Mouse (Mus musculus) stomach, postnatal 0 days (tissue): ENCODE results near the gene Zbtb5. TPM values are rescaled to one million over a fixed set of nuclear protein-coding genes. Genes with fewer than 3 reads are reported as not detected.

Experiments used
- ATAC-seq: fragments of 200-750 bp; cut with Nextera tagmentation; 2 replicates; pipeline ENCODE4 v1.8.0; 2017; ENCODE audit not compliant: low FRiP score, low TSS enrichment
- DNase-seq: peaks from one replicate; pipeline ENCODE4 v3.0.0-alpha.2; 2016; ENCODE audit warnings: low spot score
- H3K27ac ChIP-seq: fragments of 300-500 bp; sonication (generic); replicated peaks from 2 replicates; pipeline ENCODE4 v1.5.1; 2014; ENCODE audit warnings: mild to moderate bottlenecking, control low read depth
- H3K27me3 ChIP-seq: fragments of 300-500 bp; sonication (generic); 2 replicates; pipeline ENCODE4 v1.6.1; 2014; ENCODE audit warnings: low read length; ENCODE audit not compliant: control insufficient read depth, insufficient read depth
- H3K36me3 ChIP-seq: fragments of 300-500 bp; sonication (generic); 2 replicates; pipeline ENCODE4 v1.6.1; 2014; ENCODE audit warnings: low read length, mixed read lengths; ENCODE audit not compliant: control insufficient read depth, insufficient read depth
- H3K4me1 ChIP-seq: fragments of 300-500 bp; sonication (generic); replicated peaks from 2 replicates; pipeline ENCODE4 v1.6.1; 2014; ENCODE audit warnings: antibody characterized with exemption; ENCODE audit not compliant: control insufficient read depth, insufficient read depth
- H3K4me2 ChIP-seq: fragments of 300-500 bp; sonication (generic); replicated peaks from 2 replicates; pipeline ENCODE4 v1.6.1; 2014; ENCODE audit warnings: low read depth, mild to moderate bottlenecking, control low read depth, moderate library complexity
- H3K4me3 ChIP-seq: fragments of 300-500 bp; sonication (generic); 2 replicates; pipeline ENCODE4 v1.5.1; 2014; ENCODE audit warnings: low read depth, low read length, control low read depth
- H3K9ac ChIP-seq: fragments of 300-500 bp; sonication (generic); 2 replicates; pipeline ENCODE4 v1.6.1; 2014; ENCODE audit warnings: mild to moderate bottlenecking, low read length, control low read depth, mixed read lengths
- H3K9me3 ChIP-seq: fragments of 300-500 bp; sonication (generic); 2 replicates; pipeline ENCODE4 v1.6.1; 2016; ENCODE audit warnings: low read length; ENCODE audit not compliant: control insufficient read depth
- CTCF ChIP-seq: IDR thresholded peaks from 2 replicates; pipeline ENCODE4 v1.5.1; 2016; ENCODE audit warnings: antibody characterized with exemption, low read depth, mild to moderate bottlenecking, moderate library complexity
- EP300 ChIP-seq: optimal IDR thresholded peaks from 2 replicates; pipeline ENCODE3; 2016; ENCODE audit warnings: antibody characterized with exemption
- WGBS: fragments of 180-500 bp; shearing (Covaris S2); extraction: QIAGEN DNeasy Blood & Tissue Kit; methylation state at CpG from one replicate; pipeline ENCODE4 v1.1.7; 2014; 5-methylcytosine and 5-hydroxymethylcytosine counted together
- polyA plus RNA-seq: library from polyadenylated mRNA; unstranded; fragments of >200 nt; fragmentation: Nextera tagmentation; extraction: Ambion mirVana; gene quantifications from 2 replicates; pipeline ENCODE4 v1.2.1, GENCODE M21; 2015

Zbtb5 gene
- polyA plus RNA-seq, 1 experiment from 2014 or later: 9.7 TPM

DNA sequence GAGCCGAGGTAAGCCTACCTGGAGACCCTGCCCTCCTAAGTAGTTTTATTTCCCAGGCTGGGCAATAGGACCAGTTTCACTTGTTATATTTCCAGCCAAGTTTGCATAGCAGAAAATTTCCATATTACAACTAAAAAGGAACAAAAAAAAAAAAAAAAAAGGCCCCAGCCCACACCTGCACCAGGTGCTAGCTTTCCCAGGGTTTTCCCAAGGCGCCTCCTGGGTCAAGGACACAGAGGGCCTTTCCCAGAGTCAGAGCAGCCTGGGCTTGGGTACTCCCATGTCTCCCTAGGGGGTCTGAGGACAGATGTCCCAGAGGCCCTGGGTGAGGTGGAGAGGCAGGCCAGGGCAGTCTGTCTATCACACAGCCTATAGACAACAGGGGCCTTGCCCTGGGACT, 47.0 kb downstream of the Zbtb5 start:
- ATAC-seq: no peak
- Histone ChIP-seq H3K4me1 (no peaks in the 10 kb centered on the region), H3K27ac (no peak overlapping the region), H3K9me3 (no peaks in the 10 kb centered on the region), H3K4me3 (no peak overlapping the region), H3K4me2 (no peak overlapping the region), H3K9ac (no peak overlapping the region), H3K27me3 (no peaks in the 10 kb centered on the region), H3K36me3 (no peaks in the 10 kb centered on the region)
- WGBS: 88% methylated on average over 2 of the region's 2 CpGs
- TF ChIP-seq EP300 (no peak), CTCF (no peak)
- DNase-seq: no peak

DNA sequence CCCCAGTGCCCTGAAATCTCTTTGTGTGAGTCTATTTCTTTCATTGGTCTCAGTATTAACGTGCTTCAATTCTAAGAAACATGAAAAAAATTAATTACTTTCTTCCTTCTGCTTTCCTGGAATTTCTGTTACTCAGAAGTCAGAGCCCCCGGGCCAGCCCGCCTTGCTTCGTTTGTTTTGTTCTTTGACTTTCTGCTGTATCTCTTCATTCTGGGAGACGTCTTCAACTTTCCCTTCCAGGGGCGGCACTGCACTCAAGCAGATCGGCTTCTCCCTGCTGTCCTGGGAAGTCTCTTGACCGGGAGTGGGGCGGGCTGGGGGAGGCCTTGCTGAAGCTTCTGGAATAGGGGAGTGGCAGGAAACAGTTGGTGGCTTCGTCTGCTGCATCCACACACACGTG, 49.1 kb downstream of the Zbtb5 start:
- Histone ChIP-seq H3K4me1 (no peaks in the 10 kb centered on the region), H3K4me2 (no peak overlapping the region), H3K4me3 (no peak overlapping the region), H3K27me3 (no peaks in the 10 kb centered on the region), H3K9me3 (no peaks in the 10 kb centered on the region), H3K27ac (no peak overlapping the region), H3K36me3 (no peaks in the 10 kb centered on the region), H3K9ac (no peak overlapping the region)
- ATAC-seq (no peak), DNase-seq (no peak)
- 55% methylated on average over 11 of the region's 11 CpGs for WGBS
- TF ChIP-seq CTCF (no peak), EP300 (no peak)

DNA sequence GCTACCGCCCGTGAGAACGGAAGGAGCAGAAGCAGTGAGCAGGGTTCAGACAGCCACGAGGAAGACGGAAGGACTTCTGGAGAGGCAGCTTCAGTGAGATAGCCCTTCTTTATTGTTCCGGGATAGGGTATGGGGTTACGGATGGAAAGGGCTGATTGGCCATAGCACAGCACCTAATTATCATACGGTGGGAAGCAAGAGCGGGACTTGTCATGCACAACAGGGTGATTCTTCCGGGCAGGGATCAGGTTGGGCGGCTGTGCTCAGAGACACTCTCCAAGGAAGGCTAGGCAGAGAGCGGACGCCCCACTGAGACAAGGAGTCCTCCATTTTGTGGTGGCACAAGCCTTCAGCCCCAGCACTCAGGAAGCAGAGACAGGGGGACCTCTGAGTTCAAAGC, 53.0 kb downstream of the Zbtb5 start:
- Histone ChIP-seq H3K4me3 (no peak overlapping the region), H3K36me3 (no peaks in the 10 kb centered on the region), H3K9me3 (no peaks in the 10 kb centered on the region), H3K27me3 (no peaks in the 10 kb centered on the region), H3K4me1 (no peaks in the 10 kb centered on the region), H3K4me2 (no peak overlapping the region), H3K27ac (no peak overlapping the region), H3K9ac (no peak overlapping the region)
- ATAC-seq (no peak), DNase-seq (no peak)
- WGBS: 93% methylated on average over 13 of the region's 13 CpGs
- no peak for TF ChIP-seq EP300
- no peak for TF ChIP-seq CTCF

DNA sequence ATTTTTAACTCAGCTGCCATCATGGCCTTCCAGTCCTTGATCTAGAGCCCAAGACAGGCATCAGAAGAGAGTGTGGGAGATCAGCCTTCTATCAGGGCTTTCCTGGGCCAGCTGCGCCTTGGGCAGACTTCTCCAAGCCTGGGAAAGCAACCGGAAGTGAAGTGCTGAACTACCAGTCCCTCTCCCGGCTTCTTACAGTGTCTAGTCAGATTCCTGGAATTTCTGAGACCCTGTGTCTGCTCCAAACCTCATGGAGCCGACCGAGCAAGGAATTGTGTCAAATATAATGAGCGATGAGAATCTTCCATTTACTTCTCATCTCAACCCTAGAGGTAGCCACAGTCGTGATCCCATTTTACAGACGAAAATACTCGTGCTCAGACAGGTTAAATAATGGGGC, 53.4 kb downstream of the Zbtb5 start:
- DNase-seq (no peak), ATAC-seq (no peak)
- no peak overlapping the region for H3K4me2 ChIP-seq
- H3K36me3 ChIP-seq: no peaks in the 10 kb centered on the region
- 80% methylated on average over 9 of the region's 9 CpGs for WGBS
- no peak overlapping the region for H3K9ac ChIP-seq
- no peaks in the 10 kb centered on the region for H3K4me1 ChIP-seq
- no peak overlapping the region for H3K27ac ChIP-seq
- no peak overlapping the region for H3K4me3 ChIP-seq
- no peaks in the 10 kb centered on the region for H3K27me3 ChIP-seq
- TF ChIP-seq CTCF (no peak), EP300 (no peak)
- no peaks in the 10 kb centered on the region for H3K9me3 ChIP-seq

DNA sequence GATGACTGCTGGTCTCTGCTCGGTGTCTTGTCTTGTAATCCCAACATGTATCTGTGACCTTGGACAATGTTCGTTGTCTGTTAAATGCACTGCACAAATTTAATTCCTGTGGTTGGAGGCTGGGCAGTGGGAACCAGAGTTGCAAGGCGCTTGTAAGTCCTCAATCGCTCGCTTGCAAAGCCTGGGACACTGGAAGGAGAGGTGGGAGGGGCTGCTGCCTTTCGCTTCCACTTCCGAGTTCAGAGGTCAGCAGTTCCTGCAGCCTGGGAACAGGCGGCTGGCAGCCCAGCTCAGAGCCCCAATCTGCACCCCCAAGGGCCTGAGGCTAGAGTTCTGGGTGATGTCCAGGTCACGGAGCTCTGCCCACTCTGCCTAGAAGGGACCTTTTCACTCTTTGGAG, 59.2 kb downstream of the Zbtb5 start:
- Histone ChIP-seq H3K4me2 (no peak overlapping the region), H3K36me3 (no peaks in the 10 kb centered on the region), H3K4me1 (no peaks in the 10 kb centered on the region), H3K4me3 (no peak overlapping the region), H3K27me3 (no peaks in the 10 kb centered on the region), H3K9me3 (no peaks in the 10 kb centered on the region), H3K9ac (no peak overlapping the region), H3K27ac (no peak overlapping the region)
- TF ChIP-seq EP300 (no peak), CTCF (no peak)
- DNase-seq (no peak), ATAC-seq (no peak)
- WGBS: 74% methylated on average over 9 of the region's 9 CpGs

DNA sequence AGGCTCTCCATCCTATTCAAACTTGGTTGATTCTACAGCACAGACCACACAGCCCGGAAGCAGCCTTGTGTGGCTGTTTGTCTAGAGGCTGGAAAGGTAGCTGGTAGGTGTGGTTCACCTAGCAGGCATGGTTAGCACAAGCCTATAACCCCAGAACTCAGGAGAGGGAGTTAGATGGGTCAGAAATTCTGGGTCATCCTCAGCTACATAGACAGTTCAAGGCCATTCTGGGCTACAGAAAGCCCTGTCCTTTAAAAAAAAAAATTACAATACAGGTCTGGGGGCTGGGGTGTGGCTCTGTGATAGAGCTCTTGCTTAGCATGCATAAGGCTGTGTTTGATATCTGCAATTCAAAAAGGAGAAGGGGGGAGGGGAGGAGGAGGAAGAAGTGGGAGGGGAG, 63.9 kb downstream of the Zbtb5 start:
- no peaks in the 10 kb centered on the region for H3K36me3 ChIP-seq
- no peak overlapping the region for H3K4me3 ChIP-seq
- H3K27ac ChIP-seq: no peak overlapping the region
- ATAC-seq (no peak), DNase-seq (no peak)
- H3K4me2 ChIP-seq: no peak overlapping the region
- H3K4me1 ChIP-seq: no peaks in the 10 kb centered on the region
- H3K9ac ChIP-seq: no peak overlapping the region
- no peaks in the 10 kb centered on the region for H3K27me3 ChIP-seq
- WGBS: 46% methylated on average over 1 of the region's 1 CpGs
- TF ChIP-seq CTCF (no peak), EP300 (no peak)
- no peaks in the 10 kb centered on the region for H3K9me3 ChIP-seq
